Mouse (Mus musculus) adrenal gland, adult 2 months (tissue): ENCODE results near the gene Smc4. TPM values are rescaled to one million over a fixed set of nuclear protein-coding genes. Genes with fewer than 3 reads are reported as not detected.
A peak's percentile ranks its signal among the peaks of the same experiment; 100 is the strongest.

ENCODE experiments used
- DNase-seq: peaks from one replicate; pipeline ENCODE4 v3.0.0; 2021
- long read RNA-seq: library from polyadenylated mRNA; stranded (forward); transcript quantifications from one replicate; pipeline ENCODE4 v2.0.0, GENCODE M21; 2021
- polyA plus RNA-seq: library from polyadenylated mRNA; depleted of rRNA; stranded (reverse); fragments of >200 nt; gene quantifications from 2 replicates; pipeline ENCODE4 v1.2.3, GENCODE M21; 2012; rRNA removed
- total RNA-seq, 2 experiments: library from RNA; stranded (reverse); gene quantifications; 2 replicates each; pipeline ENCODE4 v1.2.3; 2021

The Smc4 gene
- total RNA-seq (10 to 100 TPM; 26.1 to 26.9 TPM), polyA plus RNA-seq (5.7 and 6.2 TPM in 2 replicates)
- long read RNA-seq, full-length matches to known transcripts = 4 of 10 reads
- long read RNA-seq, partial matches to known transcripts = 6 of 10 reads
- long read RNA-seq, other reads (novel, unspliced or antisense) = 0 of 10 reads

DNA sequence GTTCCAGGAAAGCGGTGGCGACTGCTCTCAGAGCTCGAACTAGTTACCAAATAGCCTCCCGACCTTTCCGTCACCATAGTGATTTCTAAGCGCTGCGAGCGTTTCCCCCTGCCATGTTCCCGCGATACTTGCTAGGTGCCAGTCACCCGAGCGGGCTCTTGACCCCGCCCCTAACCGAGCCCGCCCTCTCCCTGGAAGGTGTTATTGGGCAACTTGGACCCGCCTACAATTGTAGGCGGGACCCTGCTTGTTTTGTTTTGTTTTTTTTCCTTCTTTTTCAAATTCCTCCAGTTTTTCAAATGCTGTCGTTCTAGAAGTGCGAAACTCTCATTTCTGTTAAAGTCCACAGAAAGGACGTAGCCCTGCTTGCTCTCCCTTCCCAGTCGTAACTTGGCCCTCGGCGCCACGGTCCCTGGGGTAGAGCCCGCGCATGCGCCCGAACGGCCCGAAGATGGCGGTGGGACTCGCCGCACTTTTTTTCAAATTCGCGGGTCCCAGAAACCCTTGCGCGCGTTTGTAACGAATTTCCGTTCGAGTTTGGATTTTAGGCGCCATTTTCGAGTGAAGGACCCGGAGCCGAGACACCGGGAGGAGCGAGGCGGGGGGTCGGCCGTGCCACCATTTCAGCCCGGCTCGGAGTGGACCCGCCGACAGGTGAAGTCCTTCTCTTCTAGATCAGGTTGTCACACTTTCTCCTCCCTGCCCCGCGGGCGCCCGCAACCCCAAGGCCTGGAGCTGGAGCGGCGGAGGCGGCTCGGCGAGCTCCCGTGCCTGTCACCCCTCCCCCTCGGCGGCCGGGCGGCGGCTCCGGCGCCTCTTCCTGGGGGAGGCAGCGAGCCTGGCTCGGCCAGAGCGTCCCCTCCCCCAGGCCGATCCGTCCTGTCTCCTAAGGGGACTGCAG is at the start of gene Smc4, which contains the start of gene Ift80:
Gene Smc4, plus strand, starts transcription at position 302 of the 901 bp plus-strand sequence.
Gene Ift80, minus strand, starts transcription at position 134 of the 901 bp plus-strand sequence.
- DNase-seq = peak; percentile 96

DNA sequence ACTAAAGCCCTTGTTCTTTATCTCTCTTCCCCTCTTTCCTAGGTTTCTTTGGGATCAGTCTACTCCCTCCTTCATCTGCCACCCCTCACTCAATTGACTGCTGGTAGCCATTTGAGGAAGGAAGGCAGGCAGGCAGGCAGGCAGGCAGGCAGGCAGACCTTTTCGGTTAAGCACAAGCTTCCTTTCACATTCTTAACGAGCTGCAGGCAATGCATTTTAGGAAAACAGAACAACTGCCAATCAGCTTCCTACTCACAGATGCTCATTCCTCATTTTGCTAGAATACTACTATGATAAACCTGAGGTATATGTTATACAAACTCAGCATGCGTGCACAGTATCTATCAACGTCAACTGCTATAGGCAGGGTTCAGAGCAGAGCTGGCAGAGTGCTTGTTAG is 48.1 kb upstream of the Smc4 start:
- DNase-seq = no peak

GRCm38 (mm10) chr3:68957413-68957812 is 47.1 kb upstream of the Smc4 start:
- no peak for DNase-seq

DNA sequence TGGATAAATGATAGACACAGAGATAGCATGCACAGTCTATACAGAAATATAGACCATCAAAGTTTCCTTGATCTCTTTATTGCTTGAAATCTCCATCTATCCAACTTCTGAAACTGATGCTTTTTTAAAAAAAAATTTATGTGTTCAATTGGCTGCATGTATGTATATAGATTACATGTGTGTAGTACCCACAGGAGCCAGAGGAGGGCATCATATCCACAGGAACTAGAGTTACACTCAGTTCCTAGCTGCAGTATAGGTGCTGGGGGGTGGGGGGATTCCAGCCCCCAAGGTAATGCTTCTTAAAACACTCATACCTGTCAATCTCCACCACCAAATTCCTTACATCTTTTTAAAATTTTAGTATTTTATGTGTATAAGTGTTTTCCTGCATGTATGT is 39.9 kb upstream of the Smc4 start:
- no peak for DNase-seq

DNA sequence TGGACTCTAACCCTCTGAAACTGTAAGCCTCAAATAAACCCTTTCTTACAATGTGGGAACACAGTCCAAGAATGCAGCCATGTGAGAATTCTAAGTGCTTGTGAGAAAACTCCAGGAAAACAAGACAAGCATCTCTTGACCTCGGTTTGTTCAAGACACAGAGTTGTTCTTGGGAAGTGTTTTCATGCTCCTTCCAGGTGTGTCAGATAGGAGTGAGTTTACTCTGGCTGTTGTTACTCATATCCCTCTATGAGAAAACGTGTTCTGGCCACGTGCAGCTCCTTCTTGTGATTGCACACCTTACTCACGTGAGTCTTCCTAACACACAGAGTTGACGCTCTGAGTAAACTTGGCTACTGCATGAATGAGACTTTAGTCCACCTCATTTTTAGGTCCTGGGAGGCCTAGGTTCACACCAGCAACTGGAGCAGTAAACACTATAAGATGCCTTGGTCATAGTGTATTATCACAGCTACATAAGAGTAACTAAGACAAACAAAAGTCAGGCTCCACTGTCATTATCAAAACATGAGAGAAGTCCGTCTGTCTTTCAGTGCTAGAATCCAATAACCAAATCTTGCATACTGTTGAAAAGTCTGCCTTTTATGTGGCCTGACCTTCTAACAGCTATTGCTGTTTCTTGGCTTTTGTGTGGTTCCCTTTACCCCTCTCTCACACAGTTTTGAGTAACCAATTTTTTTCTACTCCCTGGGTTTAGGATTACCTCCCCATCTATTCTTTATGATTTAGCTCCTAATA is 37.8 kb upstream of the Smc4 start:
- no peak for DNase-seq

- no peak for DNase-seq
These were observed 37.1 kb upstream of the Smc4 start for GRCm38 (mm10) chr3:68967404-68967803.

- no peak for DNase-seq
These were observed 35.4 kb upstream of the Smc4 start for GRCm38 (mm10) chr3:68969091-68969590.

- no peak for DNase-seq
These were observed 31.0 kb upstream of the Smc4 start for GRCm38 (mm10) chr3:68973574-68973973.

GRCm38 (mm10) chr3:68974639-68975532 is 29.7 kb upstream of the Smc4 start:
- no peak for DNase-seq

GRCm38 (mm10) chr3:68975533-68976490 is 28.7 kb upstream of the Smc4 start:
- no peak for DNase-seq

DNA sequence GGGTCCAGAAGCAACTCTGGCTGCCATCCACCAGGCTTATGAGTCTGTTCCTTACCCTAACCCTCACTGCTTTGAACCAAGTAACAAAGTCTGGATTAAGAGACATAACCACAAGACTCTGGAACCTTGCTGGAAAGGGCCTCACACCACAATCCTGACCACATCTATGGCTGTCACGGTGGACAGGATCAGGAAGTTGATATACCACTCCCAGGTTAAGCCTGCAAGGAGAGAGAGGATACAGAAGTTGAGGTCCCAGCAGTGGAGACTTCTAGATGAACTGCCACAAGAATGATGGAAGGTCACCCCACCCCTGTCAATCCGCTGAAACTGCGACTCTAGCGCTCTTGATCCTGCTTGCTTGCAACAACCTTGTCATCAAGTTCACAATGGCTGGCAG is 26.8 kb upstream of the Smc4 start:
- no peak for DNase-seq

- no peak for DNase-seq
These were observed 25.4 kb upstream of the Smc4 start for GRCm38 (mm10) chr3:68979187-68979586.

- DNase-seq = no peak
These were observed 23.6 kb upstream of the Smc4 start for GRCm38 (mm10) chr3:68980898-68981297.

- no peak for DNase-seq
These were observed 18.0 kb upstream of the Smc4 start for GRCm38 (mm10) chr3:68986550-68986949.

DNA sequence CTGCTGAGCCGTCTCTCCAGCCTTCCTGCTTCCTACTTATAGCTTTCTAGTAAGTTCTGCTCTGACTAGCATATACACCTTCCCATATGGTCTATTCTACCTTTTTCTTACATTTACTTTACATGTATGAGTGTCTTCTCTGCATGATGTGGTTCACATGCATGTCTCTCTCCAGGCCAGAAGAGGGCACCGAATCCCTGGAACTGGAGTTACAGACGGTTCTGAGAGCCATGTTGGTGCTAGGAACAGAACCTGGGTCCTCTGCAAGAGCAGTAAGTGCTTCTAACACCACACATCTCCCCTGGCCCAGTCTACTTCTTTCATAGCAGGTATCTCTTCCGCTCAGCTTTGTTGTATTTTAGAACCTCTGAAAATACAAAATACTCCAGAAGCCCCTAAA is 1.8 kb upstream of the Smc4 start:
- no peak for DNase-seq

- DNase-seq = peak; percentile 9
These were observed 492 bp upstream of the Smc4 start for GRCm38 (mm10) chr3:69004055-69004436.

DNA sequence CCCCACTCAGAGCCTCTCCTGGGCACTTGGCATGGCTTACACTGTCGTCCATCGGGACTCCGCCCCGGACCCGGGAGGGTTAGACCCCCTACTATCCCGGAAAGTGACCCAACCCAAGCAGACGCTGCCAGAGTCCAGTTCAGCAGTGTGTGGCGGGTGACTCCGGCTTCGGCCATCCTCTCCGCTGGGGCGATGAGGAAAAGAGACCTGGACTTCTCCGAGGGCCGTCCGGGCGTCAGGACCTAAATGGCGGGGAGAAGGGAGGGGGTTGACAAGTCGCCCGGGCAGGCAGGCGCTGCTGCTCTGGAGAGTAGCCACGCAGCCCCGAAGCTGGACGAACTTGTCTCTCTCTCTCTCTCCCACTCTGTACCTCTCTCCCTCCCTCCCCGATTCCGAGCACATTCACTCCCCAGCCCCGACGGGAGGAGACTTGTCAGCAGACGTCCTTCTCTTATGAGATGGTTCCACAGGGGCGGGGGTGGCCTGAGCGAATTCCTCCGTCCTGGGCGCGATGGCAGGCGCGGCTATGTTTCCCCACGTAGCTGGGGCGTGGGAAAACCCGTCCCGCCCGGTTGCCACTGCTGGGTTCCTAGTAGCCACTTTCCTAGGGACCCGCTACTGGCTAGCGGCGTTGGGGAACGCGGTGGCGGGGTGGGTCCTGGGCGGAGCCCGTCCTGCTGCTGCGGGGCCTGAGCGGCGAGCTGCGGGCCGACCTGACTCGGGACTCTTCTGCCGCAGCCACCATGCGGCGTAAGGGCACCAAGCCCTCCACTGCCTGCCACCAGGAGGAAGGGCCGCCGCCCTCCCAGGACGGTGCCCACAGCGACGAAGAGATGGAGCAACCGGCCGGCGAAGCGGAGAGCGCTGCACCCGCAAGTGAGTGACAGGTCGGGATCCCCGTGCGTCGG is 1.1 kb downstream of the Smc4 start:
- peak; percentile 82 for DNase-seq

GRCm38 (mm10) chr3:69006246-69006760 is 1.8 kb downstream of the Smc4 start:
- peak; percentile 55 for DNase-seq

DNA sequence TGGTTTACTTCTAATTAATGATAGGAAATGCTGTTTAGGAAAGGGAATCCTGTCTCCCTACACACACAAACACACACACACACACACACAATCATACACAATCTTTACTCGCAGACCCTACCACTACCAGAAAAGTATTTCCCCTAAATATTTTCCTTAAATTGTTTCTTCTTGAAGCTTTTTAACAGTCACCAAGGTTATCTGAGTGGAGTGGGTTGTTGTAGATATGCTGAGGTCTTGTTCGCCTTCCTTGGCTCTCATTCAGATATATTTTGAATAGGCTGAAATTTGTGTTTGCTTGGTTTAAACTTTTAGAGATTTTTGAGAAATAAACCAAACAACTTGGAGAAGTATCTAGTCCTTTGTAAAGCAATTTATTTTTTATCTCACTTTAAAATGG is 4.3 kb downstream of the Smc4 start:
- DNase-seq = no peak
